Mouse (Mus musculus) G1E-ER4 (cell line): ENCODE results near the gene Atxn7l2. TPM values are rescaled to one million over a fixed set of nuclear protein-coding genes. Genes with fewer than 3 reads are reported as not detected.

Experiments
- GATA1 ChIP-seq: IDR thresholded peaks from one replicate; pipeline ENCODE4 v1.8.0; 2012; ENCODE audit warnings: low read length, inconsistent platforms
- polyA plus RNA-seq: library from polyadenylated mRNA; stranded (reverse); fragments of >175 nt; gene quantifications from 2 replicates; pipeline ENCODE4 v1.2.3, GENCODE M21; 2012

Gene Atxn7l2
- polyA plus RNA-seq, 1 experiment = 21.6 TPM

GRCm38 (mm10) chr3:108209946-108210770 is 576 bp downstream of the Atxn7l2 start:
- no peak for TF ChIP-seq GATA1

- TF ChIP-seq GATA1 = no peak
These were observed 1.2 kb downstream of the Atxn7l2 start for GRCm38 (mm10) chr3:108209536-108209935.

- TF ChIP-seq GATA1 = no peak
These were observed 1.7 kb downstream of the Atxn7l2 start for GRCm38 (mm10) chr3:108209001-108209400.

- TF ChIP-seq GATA1 = no peak
These were observed 3.9 kb downstream of the Atxn7l2 start for GRCm38 (mm10) chr3:108206731-108207375.

DNA sequence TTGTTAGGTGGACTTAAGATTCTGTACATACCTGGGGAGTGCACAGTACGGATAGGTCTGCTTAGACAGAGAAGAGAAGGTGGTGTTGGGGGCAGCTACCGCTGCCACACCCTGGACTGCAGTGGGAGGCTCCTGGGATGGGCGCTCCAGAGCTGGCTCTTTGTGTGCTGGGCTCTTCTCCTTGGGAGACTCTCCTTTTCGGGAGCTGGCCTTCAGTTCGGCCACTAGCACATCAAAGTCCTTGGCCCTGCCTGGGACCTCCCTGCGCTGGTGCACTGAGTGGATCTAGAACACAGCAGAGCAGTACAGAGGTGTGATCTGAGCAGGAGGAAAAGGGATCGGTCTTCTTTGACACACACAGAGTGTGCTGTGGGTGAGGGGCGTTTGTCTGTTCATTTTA is 5.1 kb downstream of the Atxn7l2 start:
- TF ChIP-seq GATA1 = no peak

DNA sequence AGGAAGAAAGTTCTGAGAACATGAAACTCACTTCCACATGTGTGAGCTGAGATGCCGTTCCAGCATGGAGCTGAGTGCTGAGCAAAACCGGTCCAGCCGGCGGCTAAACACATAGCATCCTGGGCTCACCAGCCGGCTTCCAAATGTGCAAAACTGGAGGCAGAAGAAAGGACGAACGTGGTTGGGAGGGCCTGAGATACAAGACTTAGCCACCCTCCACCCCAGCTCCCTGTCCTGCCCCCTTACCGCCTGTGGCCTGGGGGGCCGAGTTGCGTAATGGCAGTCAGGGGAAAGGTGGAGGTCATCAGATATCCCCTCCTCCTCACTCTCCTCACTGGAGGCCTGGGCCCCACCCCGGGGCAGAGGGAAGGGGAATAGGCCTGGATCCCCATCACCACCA is 6.3 kb downstream of the Atxn7l2 start:
- TF ChIP-seq GATA1 = no peak

DNA sequence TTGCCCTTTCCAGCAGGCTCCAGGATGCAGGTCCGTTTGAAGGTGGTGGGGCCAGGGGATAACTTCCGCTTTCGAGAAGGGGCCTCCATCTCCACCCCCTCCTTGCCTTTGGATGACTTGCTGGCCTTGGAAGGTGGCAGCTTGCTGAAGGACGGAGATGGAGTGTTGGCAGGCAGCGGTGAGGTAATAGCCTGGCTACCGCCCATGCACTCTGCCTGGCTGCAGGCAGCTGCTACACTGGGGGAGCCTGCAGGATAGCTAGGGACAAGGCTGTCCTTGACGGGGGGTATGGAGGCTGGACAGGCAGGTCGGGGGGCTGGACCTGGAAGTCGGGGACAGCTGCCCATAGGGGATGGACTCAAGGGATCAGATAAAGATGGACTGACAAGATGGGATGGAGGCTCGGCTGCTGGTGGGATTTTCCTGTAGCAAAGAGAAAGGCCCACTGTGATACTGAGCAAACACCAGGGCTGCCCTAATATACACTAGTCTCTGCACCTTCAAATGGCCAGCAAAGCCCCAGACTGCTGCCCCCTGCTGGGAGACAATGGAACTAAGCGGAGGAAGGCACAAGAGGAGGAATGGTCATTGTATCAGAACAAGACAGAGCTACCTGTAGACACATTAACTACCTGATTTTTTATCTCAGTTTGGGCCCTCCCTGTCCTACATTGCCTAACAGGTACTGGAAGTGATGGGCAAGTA is 7.0 kb downstream of the Atxn7l2 start:
- TF ChIP-seq GATA1 = no peak

DNA sequence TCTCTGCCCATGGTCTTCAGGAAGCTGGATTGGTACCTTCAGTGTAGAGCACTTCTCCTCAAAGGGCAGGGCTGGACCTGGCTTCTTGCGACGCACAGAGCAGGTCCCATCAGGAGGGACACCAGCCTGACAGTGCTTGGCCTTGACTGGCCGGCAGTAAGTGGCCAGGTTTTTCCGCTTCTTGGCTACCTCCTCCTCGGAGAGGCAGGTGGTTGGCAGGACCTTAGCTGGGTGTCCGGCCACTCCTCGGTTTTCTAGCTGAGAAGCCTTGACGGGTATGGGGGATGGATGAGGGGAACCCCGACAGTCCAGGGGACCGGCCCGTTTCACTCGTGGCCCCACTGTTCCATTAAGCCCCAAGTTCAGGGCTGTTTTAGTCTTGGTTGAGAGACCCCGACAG is 7.5 kb downstream of the Atxn7l2 start:
- TF ChIP-seq GATA1 = no peak

GRCm38 (mm10) chr3:108202506-108202905 is 8.2 kb downstream of the Atxn7l2 start:
- no peak for TF ChIP-seq GATA1

DNA sequence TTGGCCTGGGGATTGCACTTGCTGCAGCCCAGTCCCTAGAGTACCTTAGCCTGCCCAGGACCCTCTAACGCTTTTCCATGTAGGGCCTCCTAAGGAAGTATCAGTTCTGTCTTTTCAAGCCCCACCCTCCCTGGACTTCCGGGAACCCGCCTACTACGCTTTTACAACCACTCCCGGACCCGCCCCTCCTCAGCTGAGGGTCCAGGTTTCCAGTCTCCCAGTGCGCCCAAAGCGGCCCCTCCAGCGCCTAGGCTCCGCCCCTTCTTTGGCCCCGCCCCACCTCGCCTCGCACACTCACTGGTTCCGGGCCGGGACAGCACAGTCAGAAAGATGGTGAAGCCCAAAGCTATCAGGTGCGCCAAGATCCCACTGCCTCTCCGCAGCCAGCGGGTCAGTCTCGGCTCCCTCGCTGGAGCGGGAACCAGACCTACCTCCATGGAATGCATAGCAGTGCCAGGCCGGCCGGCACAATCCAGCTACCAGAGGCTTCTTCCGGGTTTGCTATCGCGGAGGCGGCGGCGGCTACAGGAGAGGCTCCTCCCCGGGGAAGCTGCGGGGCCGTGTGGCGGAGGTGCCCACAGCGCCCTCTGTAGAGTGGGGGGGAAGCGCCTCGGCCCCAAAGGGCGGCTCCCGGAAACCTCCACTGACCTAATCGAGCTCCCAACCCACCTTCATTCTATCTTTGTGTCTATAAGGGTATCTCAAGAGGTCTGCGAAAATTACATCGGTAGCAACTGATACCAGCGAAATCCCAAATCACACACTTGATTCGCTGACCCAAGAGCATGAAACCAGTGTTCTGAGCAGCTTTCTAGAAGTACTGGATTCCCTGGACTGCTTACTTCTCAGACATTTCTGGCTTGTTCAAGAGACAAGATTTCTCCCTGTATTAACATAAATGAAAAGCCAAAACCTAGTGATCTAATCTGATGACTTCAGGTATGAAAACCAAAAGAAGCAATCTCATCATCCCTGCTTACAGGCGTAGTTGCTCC is 10.1 kb downstream of the Atxn7l2 start, which contains the start of gene Cyb561d1:
Gene Cyb561d1 (minus strand): TSS at position 884 of the 995 bp plus-strand sequence.
- no peak for TF ChIP-seq GATA1

DNA sequence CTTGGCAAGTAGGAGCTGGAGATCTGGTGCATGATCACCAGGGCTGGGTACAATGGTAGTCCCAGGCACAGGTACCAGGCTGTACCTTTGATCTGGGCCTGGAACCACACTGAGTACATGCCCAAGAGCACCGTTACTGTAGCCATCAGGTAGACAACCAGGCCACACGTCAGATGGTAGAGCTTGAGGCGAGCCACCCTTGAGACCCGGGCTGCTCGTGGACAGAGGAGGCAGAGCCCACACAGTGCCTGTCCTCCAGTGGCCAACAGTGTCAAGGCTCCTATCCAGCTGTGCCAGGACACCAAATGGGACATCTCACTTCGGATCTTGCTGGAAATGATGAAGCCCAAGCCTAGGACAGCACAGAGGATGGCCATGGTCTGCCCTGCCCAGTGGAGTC is 11.5 kb downstream of the Atxn7l2 start:
- no peak for TF ChIP-seq GATA1

GRCm38 (mm10) chr3:108197066-108197497 is 13.7 kb downstream of the Atxn7l2 start:
- TF ChIP-seq GATA1 = no peak

DNA sequence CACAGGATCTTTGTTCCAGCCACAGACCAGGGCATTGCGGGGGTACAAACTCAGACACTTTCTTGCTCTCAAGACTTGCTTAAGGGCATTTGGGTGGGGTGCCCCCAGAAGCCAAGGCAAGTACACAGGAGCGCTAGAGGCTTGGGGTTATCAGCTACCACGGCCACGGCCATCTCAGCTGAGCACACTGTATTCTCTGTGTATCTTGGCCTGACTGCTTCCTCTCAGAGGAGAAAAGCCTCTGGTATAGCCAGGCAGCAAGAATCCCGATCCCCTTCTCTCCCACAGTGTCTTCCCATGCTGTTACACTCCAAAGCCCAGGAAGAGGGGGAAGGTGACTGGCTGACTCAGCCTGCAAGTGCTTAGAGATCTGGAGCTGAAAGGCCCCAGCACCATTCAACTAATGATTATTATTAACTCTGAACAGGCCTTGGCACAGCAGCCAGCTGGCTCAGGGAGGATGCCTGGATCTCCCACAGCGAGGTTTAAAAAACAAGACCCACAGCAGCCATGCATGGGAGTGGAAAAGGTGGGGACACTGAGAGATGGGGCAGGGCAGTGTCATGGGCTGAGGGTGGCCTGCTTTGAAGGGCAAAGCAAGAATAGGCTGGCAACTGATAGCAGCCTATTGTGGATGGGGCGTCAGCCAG is 14.7 kb downstream of the Atxn7l2 start:
- no peak for TF ChIP-seq GATA1

DNA sequence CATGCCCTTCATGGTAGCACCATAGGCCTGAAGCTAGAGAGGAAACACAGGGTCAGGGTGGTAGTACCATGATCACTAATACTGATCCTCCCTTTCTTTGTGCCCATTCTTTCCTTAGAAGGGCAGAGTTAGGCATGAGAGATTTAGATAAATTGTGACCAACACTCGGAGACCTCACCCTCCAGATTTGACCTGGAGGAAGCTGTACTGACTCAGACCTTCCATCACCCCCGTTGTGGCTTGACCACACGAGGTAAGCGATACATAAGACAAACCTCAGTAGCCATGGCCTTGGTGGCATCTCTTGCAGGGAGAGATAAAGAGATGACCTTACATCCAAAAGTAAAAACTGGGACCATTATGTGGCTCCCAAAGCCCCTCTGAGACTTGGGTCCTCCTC is 15.4 kb downstream of the Atxn7l2 start:
- TF ChIP-seq GATA1 = no peak
